Mouse (Mus musculus) forebrain, embryonic 14.5 days (tissue): Measurements from ENCODE around the gene Vmn1r85. TPM values are rescaled to one million over a fixed set of nuclear protein-coding genes. Genes with fewer than 3 reads are reported as not detected.

Experiments used
- ATAC-seq: fragments of 200-750 bp; cut with Nextera tagmentation; 2 replicates; pipeline ENCODE4 v1.8.0; 2017; ENCODE audit warnings: mild to moderate bottlenecking, moderate library complexity
- DNase-seq: peaks from one replicate; pipeline ENCODE4 v3.0.0-alpha.2; 2015; ENCODE audit warnings: low spot score
- H3K27ac ChIP-seq: fragments of 300-500 bp; sonication (generic); 2 replicates; pipeline ENCODE4 v1.5.1; 2014; ENCODE audit warnings: low read depth, mild to moderate bottlenecking, control low read depth, low read length, moderate library complexity
- H3K27me3 ChIP-seq: fragments of 300-500 bp; sonication (generic); replicated peaks from 2 replicates; pipeline ENCODE4 v1.6.1; 2014; ENCODE audit warnings: low read length, control low read depth, mixed read lengths; ENCODE audit not compliant: control insufficient read depth, insufficient read depth
- H3K36me3 ChIP-seq: fragments of 300-500 bp; sonication (generic); 2 replicates; pipeline ENCODE4 v1.6.1; 2014; ENCODE audit warnings: low read length, control low read depth; ENCODE audit not compliant: control insufficient read depth, insufficient read depth
- H3K4me1 ChIP-seq: fragments of 300-500 bp; sonication (generic); 2 replicates; pipeline ENCODE4 v1.6.1; 2014; ENCODE audit warnings: antibody characterized with exemption, low read length, control low read depth; ENCODE audit not compliant: control insufficient read depth, insufficient read depth
- H3K4me2 ChIP-seq: fragments of 300-500 bp; sonication (generic); 2 replicates; pipeline ENCODE4 v1.6.1; 2014; ENCODE audit warnings: mild to moderate bottlenecking, control low read depth, low read length
- H3K4me3 ChIP-seq: fragments of 300-500 bp; sonication (generic); 2 replicates; pipeline ENCODE4 v1.5.1; 2014; ENCODE audit warnings: low read depth, low read length, control low read depth
- H3K9ac ChIP-seq: fragments of 300-500 bp; sonication (generic); 2 replicates; pipeline ENCODE4 v1.6.1; 2014; ENCODE audit warnings: mild to moderate bottlenecking, low read length, control low read depth, moderate library complexity
- H3K9me3 ChIP-seq: fragments of 300-500 bp; sonication (generic); replicated peaks from 2 replicates; pipeline ENCODE4 v1.6.1; 2016; ENCODE audit warnings: low read length, control low read depth, mixed read lengths; ENCODE audit not compliant: control insufficient read depth
- WGBS: fragments of 180-500 bp; shearing (Covaris S2); extraction: QIAGEN DNeasy Blood & Tissue Kit; methylation state at CpG from one replicate; pipeline ENCODE4 v1.1.7; 2014; 5-methylcytosine and 5-hydroxymethylcytosine counted together
- polyA plus RNA-seq: library from polyadenylated mRNA; unstranded; fragments of >200 nt; fragmentation: Nextera tagmentation; extraction: Ambion mirVana; gene quantifications from 2 replicates; pipeline ENCODE4 v1.2.1, GENCODE M21; 2014

Gene Vmn1r85
- polyA plus RNA-seq, 1 experiment from 2014 or later = 0.06 TPM

- no peaks in the 10 kb centered on the region for H3K9me3 ChIP-seq
Observed at GRCm38 (mm10) chr7:13056913-13057700, 37.9 kb downstream of the Vmn1r85 start.

DNA sequence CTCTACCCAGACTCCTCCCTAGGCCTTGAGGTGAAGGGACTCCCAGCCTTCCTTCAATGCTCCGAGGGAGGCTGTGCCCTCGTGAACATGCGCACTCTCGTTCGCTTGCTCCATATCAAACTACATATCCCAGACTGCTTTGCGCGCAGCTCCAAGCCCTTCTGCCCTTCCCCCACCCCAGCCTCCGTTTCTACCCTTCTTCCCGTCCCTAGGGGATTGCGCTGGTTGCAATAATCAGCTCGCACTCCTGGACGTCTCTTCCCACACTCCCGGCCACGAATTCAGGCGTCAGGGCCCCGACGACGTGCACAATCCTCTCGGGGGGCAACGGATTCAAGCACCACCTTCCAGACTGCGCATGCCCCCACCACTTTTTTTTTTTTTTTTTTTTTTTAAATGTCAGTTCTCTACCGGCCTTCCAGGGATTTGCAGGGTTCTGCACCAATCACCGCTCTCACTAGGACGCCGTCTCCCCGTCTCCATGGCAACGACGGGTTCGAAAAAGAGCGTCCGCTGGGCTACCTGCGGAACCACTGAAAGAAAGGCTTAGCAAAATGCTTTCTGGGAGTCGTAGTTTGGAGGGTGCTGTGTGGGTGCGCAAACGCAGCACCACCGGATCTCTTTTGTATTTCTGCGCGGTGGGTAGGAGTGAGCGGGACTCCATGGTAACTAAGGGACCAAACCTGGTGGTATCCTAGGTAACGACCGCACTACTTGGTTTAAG, 40.5 kb downstream of the Vmn1r85 start, which contains the start of gene Mzf1:
TSS of gene Mzf1 (minus strand) at position 478 of the 724 bp plus-strand sequence.
- H3K27ac ChIP-seq = peak within 1 kb of the TSS; percentile 96
- no peaks in the 10 kb centered on the region for H3K9me3 ChIP-seq
- peak within 1 kb of the TSS; percentile 57 for H3K4me2 ChIP-seq
- H3K9ac ChIP-seq = peak within 1 kb of the TSS; percentile 70
- under 1% methylated on average over 41 of the region's 41 CpGs for WGBS
- H3K36me3 ChIP-seq = 0 out of 2 replicates have a peak, but pooled peaks cover 2% of the 10 kb centered on the region
- DNase-seq (peak; percentile 100), ATAC-seq (peak; percentile 97)
- peak within 1 kb of the TSS; percentile 52 for H3K4me3 ChIP-seq
- no peaks in the 10 kb centered on the region for H3K27me3 ChIP-seq
- H3K4me1 ChIP-seq = peaks cover 4% of the 10 kb centered on the region; the same call in 1 of the 2 replicates

More at GRCm38 (mm10) chr7:13056913-13057700, 37.9 kb downstream of the Vmn1r85 start:
- no peak overlapping the region for H3K4me2 ChIP-seq
- H3K4me3 ChIP-seq = no peak overlapping the region
- 50% methylated on average over 8 of the region's 8 CpGs for WGBS
- H3K4me1 ChIP-seq = peaks cover 4% of the 10 kb centered on the region; the same call in 1 of the 2 replicates
- DNase-seq = no peak
- no peaks in the 10 kb centered on the region for H3K36me3 ChIP-seq
- H3K27ac ChIP-seq = no peak overlapping the region
- H3K9ac ChIP-seq = no peak overlapping the region
- ATAC-seq = no peak
- H3K27me3 ChIP-seq = no peaks in the 10 kb centered on the region

DNA sequence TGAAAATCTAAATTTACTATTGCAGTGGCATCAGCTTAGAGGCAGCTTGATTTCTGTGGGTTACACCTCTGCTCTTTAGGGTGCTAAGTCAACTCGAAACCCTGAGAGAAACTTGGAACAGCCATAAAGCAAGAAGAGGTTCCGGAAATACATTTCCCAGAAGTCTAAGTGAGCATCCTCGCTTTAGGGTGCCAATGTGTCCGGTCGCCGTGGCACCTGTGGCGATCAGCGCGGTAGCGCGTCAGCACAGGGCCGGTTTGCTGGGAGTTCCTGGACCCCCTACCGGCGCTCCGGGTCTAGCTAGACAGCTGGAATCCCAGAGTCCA, 41.0 kb downstream of the Vmn1r85 start:
- H3K4me2 ChIP-seq = peak overlapping the region; percentile 57
- peak overlapping the region; percentile 52 for H3K4me3 ChIP-seq
- ATAC-seq (no peak), DNase-seq (no peak)
- 0 out of 2 replicates have a peak, but pooled peaks cover 2% of the 10 kb centered on the region for H3K36me3 ChIP-seq
- peak overlapping the region; percentile 70 for H3K9ac ChIP-seq
- H3K27me3 ChIP-seq = no peaks in the 10 kb centered on the region
- H3K27ac ChIP-seq = peak overlapping the region; percentile 96
- H3K9me3 ChIP-seq = no peaks in the 10 kb centered on the region
- whole genome bisulfite sequencing = 2% methylated on average over 15 of the region's 15 CpGs
- H3K4me1 ChIP-seq = peaks cover 4% of the 10 kb centered on the region; the same call in 1 of the 2 replicates

DNA sequence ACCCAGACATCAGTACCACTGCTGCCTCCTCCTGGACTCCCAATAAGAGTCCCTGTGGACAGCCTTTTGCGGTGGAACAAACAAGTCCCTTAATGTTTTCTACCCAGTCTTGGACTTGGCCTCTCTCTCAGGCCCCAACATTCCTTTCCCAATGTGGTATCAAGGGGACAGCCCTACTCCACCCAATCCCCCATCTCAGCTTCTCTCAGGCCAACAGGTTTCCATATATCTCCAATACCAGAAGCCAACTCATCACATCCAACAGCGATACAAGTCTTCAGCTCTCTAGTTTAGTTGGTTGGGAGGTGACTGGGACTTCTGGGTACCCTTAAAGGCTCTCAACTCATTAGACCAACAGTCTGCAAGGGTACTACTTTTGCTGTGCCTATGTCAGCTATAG, 41.5 kb downstream of the Vmn1r85 start:
- peak overlapping the region; percentile 52 for H3K4me3 ChIP-seq
- ATAC-seq = no peak
- no peak overlapping the region for H3K27ac ChIP-seq
- 0 out of 2 replicates have a peak, but pooled peaks cover 2% of the 10 kb centered on the region for H3K36me3 ChIP-seq
- peak overlapping the region; percentile 57 for H3K4me2 ChIP-seq
- H3K27me3 ChIP-seq = no peaks in the 10 kb centered on the region
- H3K9me3 ChIP-seq = no peaks in the 10 kb centered on the region
- WGBS = 93% methylated on average over 2 of the region's 2 CpGs
- H3K4me1 ChIP-seq = peaks cover 4% of the 10 kb centered on the region; the same call in 1 of the 2 replicates
- DNase-seq = no peak
- peak overlapping the region; percentile 70 for H3K9ac ChIP-seq

DNA sequence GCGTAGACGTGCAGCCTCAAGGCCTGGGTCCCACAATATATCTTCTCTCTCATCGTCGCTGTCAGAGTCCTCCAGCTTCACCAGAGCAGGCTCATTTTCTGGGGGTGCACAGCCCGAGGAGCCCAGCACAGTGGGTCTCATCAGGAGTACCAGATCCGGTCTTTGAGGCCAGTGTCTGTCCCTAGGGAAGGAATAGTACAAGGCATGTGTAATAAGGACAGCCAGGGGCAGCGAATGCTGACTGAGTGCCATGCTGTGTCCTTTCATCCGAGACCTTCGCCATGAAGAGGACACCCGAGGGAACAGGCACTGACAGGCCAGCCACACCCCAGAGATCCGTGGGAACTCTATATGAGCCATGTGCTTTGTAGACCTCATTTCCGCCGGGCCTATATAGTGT, 42.0 kb downstream of the Vmn1r85 start:
- H3K4me2 ChIP-seq = no peak overlapping the region
- WGBS = 87% methylated on average over 13 of the region's 13 CpGs
- no peak overlapping the region for H3K4me3 ChIP-seq
- H3K36me3 ChIP-seq = 0 out of 2 replicates have a peak, but pooled peaks cover 2% of the 10 kb centered on the region
- no peaks in the 10 kb centered on the region for H3K9me3 ChIP-seq
- no peak overlapping the region for H3K9ac ChIP-seq
- H3K27ac ChIP-seq = no peak overlapping the region
- DNase-seq = no peak
- no peak for ATAC-seq
- H3K4me1 ChIP-seq = peaks cover 4% of the 10 kb centered on the region; the same call in 1 of the 2 replicates
- no peaks in the 10 kb centered on the region for H3K27me3 ChIP-seq

- H3K27ac ChIP-seq = no peak overlapping the region
- 14% methylated on average over 2 of the region's 2 CpGs for WGBS
- peak; percentile 43 for ATAC-seq
- no peak overlapping the region for H3K4me3 ChIP-seq
- peak; percentile 72 for DNase-seq
- H3K4me1 ChIP-seq = no peaks in the 10 kb centered on the region
- no peaks in the 10 kb centered on the region for H3K9me3 ChIP-seq
- no peak overlapping the region for H3K4me2 ChIP-seq
- H3K9ac ChIP-seq = no peak overlapping the region
- H3K36me3 ChIP-seq = 0 out of 2 replicates have a peak, but pooled peaks cover 1% of the 10 kb centered on the region
- H3K27me3 ChIP-seq = peaks cover 36% of the 10 kb centered on the region
Observed at GRCm38 (mm10) chr7:13046084-13046483, 48.9 kb downstream of the Vmn1r85 start.

DNA sequence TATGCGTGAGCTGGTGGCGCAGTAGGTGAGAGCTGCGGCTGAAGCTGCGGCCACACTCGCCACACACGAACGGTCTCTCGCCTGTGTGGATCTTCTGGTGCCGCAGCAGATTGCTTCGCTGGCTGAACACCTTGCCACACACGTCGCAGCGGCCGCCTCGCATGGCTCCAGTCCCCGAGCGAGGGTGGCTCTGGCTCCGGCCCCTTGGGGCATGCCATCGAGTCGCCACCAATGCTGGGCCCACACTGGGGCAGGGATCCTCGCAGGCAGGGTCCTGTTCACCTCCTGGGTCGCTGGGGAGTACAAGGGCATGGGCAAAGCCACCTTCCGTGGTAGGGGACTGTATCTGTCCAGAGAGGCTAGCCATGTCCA, 50.7 kb downstream of the Vmn1r85 start:
- no peaks in the 10 kb centered on the region for H3K36me3 ChIP-seq
- no peak overlapping the region for H3K27ac ChIP-seq
- H3K9ac ChIP-seq = peak overlapping the region; percentile 70
- H3K27me3 ChIP-seq = peaks cover 36% of the 10 kb centered on the region
- peak overlapping the region; percentile 43 for H3K4me3 ChIP-seq
- H3K9me3 ChIP-seq = no peaks in the 10 kb centered on the region
- no peak for DNase-seq
- H3K4me1 ChIP-seq = 0 out of 2 replicates have a peak, but pooled peaks cover under 1% of the 10 kb centered on the region
- peak overlapping the region; percentile 93 for H3K4me2 ChIP-seq
- 3% methylated on average over 23 of the region's 23 CpGs for WGBS
- ATAC-seq = peak; percentile 22

GRCm38 (mm10) chr7:13043445-13044253, 51.3 kb downstream of the Vmn1r85 start:
- H3K4me1 ChIP-seq = 0 out of 2 replicates have a peak, but pooled peaks cover 6% of the 10 kb centered on the region
- H3K27ac ChIP-seq = no peak overlapping the region
- H3K4me2 ChIP-seq = peak overlapping the region; percentile 93
- WGBS = 5% methylated on average over 87 of the region's 88 CpGs
- H3K36me3 ChIP-seq = no peaks in the 10 kb centered on the region
- ATAC-seq (peak; percentile 57), DNase-seq (peak; percentile 45)
- no peaks in the 10 kb centered on the region for H3K9me3 ChIP-seq
- H3K27me3 ChIP-seq = peaks cover 36% of the 10 kb centered on the region
- H3K9ac ChIP-seq = peak overlapping the region; percentile 70
- H3K4me3 ChIP-seq = peak overlapping the region; percentile 43
